Mouse (Mus musculus) liver, postnatal 0 days (tissue): ENCODE data around the gene Ppp1r16b. TPM values are rescaled to one million over a fixed set of nuclear protein-coding genes. Genes with fewer than 3 reads are reported as not detected.

ENCODE experiments used
- ATAC-seq: fragments of 200-750 bp; cut with Nextera tagmentation; 2 replicates; pipeline ENCODE4 v1.8.0; 2017; ENCODE audit warnings: mild to moderate bottlenecking, moderate library complexity
- DNase-seq: peaks from one replicate; pipeline ENCODE4 v3.0.0-alpha.2; 2016
- H3K27ac ChIP-seq: fragments of 300-500 bp; sonication (generic); 2 replicates; pipeline ENCODE4 v1.5.1; 2014; ENCODE audit warnings: antibody characterized with exemption, moderate library complexity, mild to moderate bottlenecking, low read depth
- H3K27me3 ChIP-seq: fragments of 300-500 bp; sonication (generic); 2 replicates; pipeline ENCODE4 v1.6.1; 2014; ENCODE audit warnings: low read length, control low read depth, mixed read lengths; ENCODE audit not compliant: insufficient read depth
- H3K36me3 ChIP-seq: fragments of 300-500 bp; sonication (generic); replicated peaks from 2 replicates; pipeline ENCODE4 v1.6.1; 2014; ENCODE audit warnings: mild to moderate bottlenecking, control low read depth, low read length, moderate library complexity, mixed read lengths; ENCODE audit not compliant: insufficient read depth
- H3K4me1 ChIP-seq: fragments of 300-500 bp; sonication (generic); 2 replicates; pipeline ENCODE4 v1.6.1; 2014; ENCODE audit warnings: antibody characterized with exemption, mild to moderate bottlenecking, control low read depth; ENCODE audit not compliant: insufficient read depth
- H3K4me2 ChIP-seq: fragments of 300-500 bp; sonication (generic); 2 replicates; pipeline ENCODE4 v1.6.1; 2014; ENCODE audit warnings: low read depth, mild to moderate bottlenecking, low read length, moderate library complexity, mixed read lengths
- H3K4me3 ChIP-seq: fragments of 300-500 bp; sonication (generic); 2 replicates; pipeline ENCODE4 v1.5.1; 2014; ENCODE audit warnings: low read depth, low read length
- H3K9ac ChIP-seq: fragments of 300-500 bp; sonication (generic); replicated peaks from 2 replicates; pipeline ENCODE4 v1.6.1; 2014; ENCODE audit warnings: mild to moderate bottlenecking, moderate library complexity
- H3K9me3 ChIP-seq: fragments of 300-500 bp; sonication (generic); 2 replicates; pipeline ENCODE4 v1.6.1; 2016; ENCODE audit warnings: mild to moderate bottlenecking, control low read depth, low read length, mixed read lengths
- CTCF ChIP-seq: sonication (generic); IDR thresholded peaks from 2 replicates; pipeline ENCODE4 v1.5.1; 2016; ENCODE audit warnings: antibody characterized with exemption, low read depth
- EP300 ChIP-seq: IDR thresholded peaks from 2 replicates; pipeline ENCODE4 v1.6.1; 2016; ENCODE audit warnings: antibody characterized with exemption, low read depth, mild to moderate bottlenecking
- WGBS: fragments of 180-500 bp; shearing (Covaris S2); extraction: QIAGEN DNeasy Blood & Tissue Kit; methylation state at CpG from one replicate; pipeline ENCODE4 v1.1.7; 2014; ENCODE audit not compliant: insufficient replicate concordance; 5-methylcytosine and 5-hydroxymethylcytosine counted together
- polyA plus RNA-seq: library from polyadenylated mRNA; unstranded; fragments of >200 nt; fragmentation: Nextera tagmentation; extraction: Ambion mirVana; gene quantifications from 2 replicates; pipeline ENCODE4 v1.2.1, GENCODE M21; 2015

Gene Ppp1r16b
- polyA plus RNA-seq, 1 experiment from 2014 or later = 2.9 TPM

GRCm38 (mm10) chr2:158625697-158626096 is 39.5 kb upstream of the Ppp1r16b start:
- H3K27me3 ChIP-seq = peaks cover 10% of the 10 kb centered on the region; the same call in 1 of the 2 replicates
- WGBS = 21% methylated on average over 8 of the region's 8 CpGs
- H3K9ac ChIP-seq = peak overlapping the region; percentile 91
- peak overlapping the region; percentile 80 for H3K4me2 ChIP-seq
- DNase-seq (no peak), ATAC-seq (no peak)
- H3K27ac ChIP-seq = peak overlapping the region; percentile 91; the same call in 1 of the 2 replicates
- peaks cover 29% of the 10 kb centered on the region for H3K36me3 ChIP-seq
- H3K4me1 ChIP-seq = no peaks in the 10 kb centered on the region
- H3K4me3 ChIP-seq = peak overlapping the region; percentile 92
- TF ChIP-seq EP300 (no peak), CTCF (no peak)
- no peaks in the 10 kb centered on the region for H3K9me3 ChIP-seq

- no peak for TF ChIP-seq EP300
- peak; percentile 28; the same call in 1 of the 2 replicates for TF ChIP-seq CTCF
- no peaks in the 10 kb centered on the region for H3K9me3 ChIP-seq
- no peak overlapping the region for H3K9ac ChIP-seq
- H3K4me2 ChIP-seq = no peak overlapping the region
- ATAC-seq (no peak), DNase-seq (no peak)
- no peak overlapping the region for H3K27ac ChIP-seq
- WGBS = 69% methylated on average over 3 of the region's 3 CpGs
- H3K36me3 ChIP-seq = peaks cover 59% of the 10 kb centered on the region
- H3K27me3 ChIP-seq = no peaks in the 10 kb centered on the region
- H3K4me1 ChIP-seq = no peaks in the 10 kb centered on the region
- H3K4me3 ChIP-seq = no peak overlapping the region
Measured at GRCm38 (mm10) chr2:158628858-158629257, 36.3 kb upstream of the Ppp1r16b start.

GRCm38 (mm10) chr2:158629414-158629813 is 35.8 kb upstream of the Ppp1r16b start:
- ATAC-seq (no peak), DNase-seq (no peak)
- Histone ChIP-seq H3K4me2 (no peak overlapping the region), H3K4me3 (no peak overlapping the region), H3K4me1 (no peaks in the 10 kb centered on the region), H3K27me3 (no peaks in the 10 kb centered on the region), H3K36me3 (peaks cover 61% of the 10 kb centered on the region), H3K27ac (no peak overlapping the region), H3K9me3 (no peaks in the 10 kb centered on the region), H3K9ac (no peak overlapping the region)
- 73% methylated on average over 1 of the region's 1 CpGs for WGBS
- TF ChIP-seq EP300 (no peak), CTCF (peak; percentile 71)

GRCm38 (mm10) chr2:158631873-158632272 is 33.3 kb upstream of the Ppp1r16b start:
- no peaks in the 10 kb centered on the region for H3K9me3 ChIP-seq
- WGBS = 85% methylated on average over 5 of the region's 5 CpGs
- no peaks in the 10 kb centered on the region for H3K27me3 ChIP-seq
- peaks cover 85% of the 10 kb centered on the region for H3K36me3 ChIP-seq
- no peaks in the 10 kb centered on the region for H3K4me1 ChIP-seq
- no peak overlapping the region for H3K27ac ChIP-seq
- TF ChIP-seq CTCF = no peak
- TF ChIP-seq EP300 = no peak
- H3K4me2 ChIP-seq = no peak overlapping the region
- H3K4me3 ChIP-seq = no peak overlapping the region
- no peak overlapping the region for H3K9ac ChIP-seq
- ATAC-seq = no peak
- DNase-seq = no peak

GRCm38 (mm10) chr2:158641869-158642268 is 23.3 kb upstream of the Ppp1r16b start:
- DNase-seq = peak; percentile 65
- WGBS = 7% methylated on average over 2 of the region's 2 CpGs

GRCm38 (mm10) chr2:158642587-158642986 is 22.6 kb upstream of the Ppp1r16b start:
- Histone ChIP-seq H3K4me2 (no peak overlapping the region), H3K27me3 (no peaks in the 10 kb centered on the region), H3K36me3 (peaks cover 16% of the 10 kb centered on the region), H3K27ac (no peak overlapping the region), H3K4me3 (no peak overlapping the region), H3K9me3 (no peaks in the 10 kb centered on the region; the same call in 1 of the 2 replicates), H3K4me1 (no peaks in the 10 kb centered on the region), H3K9ac (no peak overlapping the region)
- WGBS = 92% methylated on average over 2 of the region's 2 CpGs
- ATAC-seq = no peak
- TF ChIP-seq CTCF (no peak), EP300 (no peak)
- no peak for DNase-seq

More at GRCm38 (mm10) chr2:158641869-158642268, 23.3 kb upstream of the Ppp1r16b start:
- TF ChIP-seq CTCF = peak; percentile 88
- TF ChIP-seq EP300 = no peak
- Histone ChIP-seq H3K4me2 (no peak overlapping the region), H3K27ac (no peak overlapping the region), H3K27me3 (no peaks in the 10 kb centered on the region), H3K4me3 (no peak overlapping the region), H3K36me3 (peaks cover 22% of the 10 kb centered on the region), H3K9ac (no peak overlapping the region), H3K9me3 (no peaks in the 10 kb centered on the region; the same call in 1 of the 2 replicates), H3K4me1 (no peaks in the 10 kb centered on the region)
- 0 out of 2 replicates have a peak, but pooled peaks have one; percentile 35 for ATAC-seq
